Mouse (Mus musculus) cerebellum, adult 18-20 months (tissue): ENCODE data around the gene Kbtbd13.

ENCODE experiments used
- DNase-seq, 2 experiments: peaks; one replicate each; pipeline ENCODE4 v3.0.0; 2021

Kbtbd13 gene

GRCm38 (mm10) chr9:65392638-65393364 lies 1.3 kb upstream of the Kbtbd13 start:
- DNase-seq, result peak; percentile 51 to 55

DNA sequence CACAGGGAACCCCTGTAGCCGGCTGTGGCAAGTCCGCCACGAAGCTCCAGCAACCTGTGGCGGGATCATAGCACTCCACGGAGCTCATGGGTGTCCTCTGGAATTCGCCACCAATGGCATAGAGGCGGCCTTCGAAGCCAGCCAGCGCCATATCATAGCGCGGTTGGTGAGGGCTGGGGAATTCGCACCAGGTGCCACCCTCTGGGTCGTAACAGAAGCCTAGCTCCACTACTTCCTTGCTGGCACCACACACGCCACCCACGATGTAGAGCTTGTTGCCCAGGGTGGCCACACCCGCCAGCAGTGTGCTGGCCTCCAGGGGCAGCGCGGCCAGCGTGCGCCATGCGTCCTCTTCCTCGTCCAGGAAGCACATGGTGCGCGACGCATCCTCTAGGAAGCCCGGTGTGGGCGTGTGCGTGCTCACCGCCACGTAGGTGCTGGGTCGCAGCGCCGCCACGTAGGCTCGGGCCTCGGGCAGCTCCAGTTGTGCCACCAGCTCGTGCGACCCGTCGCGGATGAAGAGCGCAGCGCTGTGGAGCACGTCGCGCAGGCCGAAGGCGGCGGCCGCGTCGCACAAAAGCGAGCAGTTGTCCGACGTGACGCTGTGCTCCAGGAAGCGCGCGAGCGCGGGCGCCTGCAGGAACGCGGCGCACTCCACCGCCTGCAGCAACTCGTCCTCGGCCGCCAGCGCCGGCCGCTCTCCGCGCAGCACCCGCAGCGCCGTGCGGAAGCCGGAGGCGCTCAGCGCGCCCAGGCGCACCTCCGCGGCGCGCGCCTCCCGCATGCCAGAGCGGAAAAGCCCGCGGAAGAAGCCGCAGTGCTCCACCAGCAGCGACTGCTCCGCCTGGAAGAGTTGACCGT lies 470 bp downstream of the Kbtbd13 start:
- no peak for DNase-seq

GRCm38 (mm10) chr9:65386373-65387140 lies 4.9 kb downstream of the Kbtbd13 start:
- no peak for DNase-seq

GRCm38 (mm10) chr9:65384276-65384675 lies 7.2 kb downstream of the Kbtbd13 start:
- DNase-seq, result no peak

- DNase-seq, result no peak
These were observed 8.7 kb downstream of the Kbtbd13 start for GRCm38 (mm10) chr9:65382751-65383097.

DNA sequence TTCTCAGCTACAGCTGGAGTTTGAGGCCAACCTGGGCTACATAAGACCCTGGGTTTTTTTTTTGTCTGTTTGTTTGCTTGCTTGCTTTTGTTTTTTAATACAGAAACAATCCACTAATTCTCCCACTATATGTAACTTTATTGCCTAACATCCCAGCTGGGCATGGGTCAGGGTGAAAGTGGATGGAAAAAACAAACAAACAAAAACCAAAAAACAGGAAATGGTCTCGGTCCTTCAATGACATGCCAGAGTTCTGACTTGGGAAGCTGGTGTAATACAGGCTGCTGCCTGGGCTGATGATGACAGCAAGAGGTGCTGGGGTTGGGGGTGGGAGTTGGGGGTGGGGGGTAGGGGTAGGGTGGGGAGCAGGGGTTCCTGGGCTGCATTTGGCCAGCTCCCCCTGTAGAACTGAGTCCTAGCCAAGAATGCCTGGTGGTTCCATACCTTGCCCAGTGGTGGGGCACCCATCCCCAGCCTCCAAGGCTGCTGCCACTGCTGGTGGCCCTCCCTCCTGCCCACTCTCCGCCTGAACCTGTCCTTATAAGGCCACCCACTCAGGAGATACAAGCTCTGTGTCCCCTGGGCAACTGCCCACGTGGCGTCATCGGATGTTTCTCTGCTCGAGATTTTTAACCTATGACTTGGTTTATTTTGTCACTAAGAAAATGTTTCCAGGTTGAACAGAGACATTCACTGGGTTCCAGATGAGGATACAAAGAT lies 9.3 kb downstream of the Kbtbd13 start:
- DNase-seq, result no peak

- DNase-seq, result no peak
These were observed 10.3 kb downstream of the Kbtbd13 start for GRCm38 (mm10) chr9:65381017-65381590.

DNA sequence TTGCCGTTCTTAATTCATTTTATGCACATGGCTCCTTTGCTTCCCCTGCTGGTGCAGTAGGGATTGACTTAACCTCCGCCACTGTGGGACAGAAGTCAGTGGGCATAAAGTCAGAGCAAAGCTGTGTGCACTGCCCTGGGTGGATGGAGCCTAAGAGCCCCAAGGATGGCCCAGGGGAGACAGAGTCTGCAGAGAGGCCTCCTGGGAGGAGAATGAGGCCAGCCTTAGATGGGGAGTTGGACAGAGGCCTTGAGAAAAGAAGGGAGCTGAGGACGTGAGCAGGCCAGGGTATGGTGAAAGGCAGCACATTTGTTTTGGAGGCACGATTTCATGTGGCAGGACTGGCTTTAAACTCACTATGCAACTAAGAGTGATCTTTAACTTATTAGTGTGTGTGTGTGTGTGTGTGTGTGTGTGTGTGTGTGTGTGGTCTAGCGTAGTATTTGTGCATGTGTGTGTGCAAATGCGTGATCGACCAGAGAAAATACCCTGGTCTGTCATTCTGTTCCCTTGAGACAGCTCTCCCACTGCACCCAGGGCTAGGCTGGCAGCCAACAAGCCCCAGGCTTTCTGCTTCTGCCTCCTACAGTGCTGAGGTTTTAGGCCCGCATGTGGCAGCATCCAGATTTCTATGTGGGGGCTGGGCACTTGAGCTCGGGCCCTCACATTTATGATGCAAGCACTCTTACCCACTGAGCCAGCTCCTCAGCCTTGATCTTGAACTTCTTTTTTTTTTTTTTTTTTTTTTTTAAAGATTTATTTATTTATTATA lies 16.1 kb downstream of the Kbtbd13 start:
- no peak for DNase-seq

DNA sequence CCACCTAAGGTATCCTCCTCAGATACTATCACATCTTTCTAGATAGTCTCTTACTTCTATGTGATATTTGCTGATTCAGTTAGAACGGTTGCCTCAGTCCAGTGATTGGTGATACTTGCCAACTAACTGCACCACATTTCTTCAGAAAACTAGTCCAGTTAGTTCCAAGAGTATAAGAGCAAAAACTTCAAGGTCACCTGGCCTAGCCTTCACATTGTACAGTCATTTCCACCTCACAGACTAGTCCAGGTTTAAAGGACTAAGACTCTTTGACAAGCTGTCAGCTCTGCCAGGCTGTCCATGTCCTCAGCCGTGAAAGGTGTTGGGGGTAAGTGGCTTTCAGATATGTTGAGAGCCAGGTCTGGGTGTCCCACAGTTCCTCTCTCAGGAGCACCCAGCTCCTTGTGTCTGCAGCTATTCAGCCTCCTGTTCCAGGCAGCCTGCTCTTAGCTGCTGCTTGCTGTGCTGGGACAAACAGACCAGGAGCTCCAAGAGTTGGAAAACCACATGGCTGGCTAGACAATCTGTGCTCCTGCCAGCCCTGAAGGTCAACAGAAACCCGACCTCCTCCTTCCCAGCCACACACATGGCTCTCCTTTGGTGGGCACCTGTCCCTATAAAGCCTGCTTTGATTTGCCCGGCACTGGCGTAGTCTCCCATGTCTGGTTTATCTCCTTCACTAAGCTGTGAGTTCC lies 16.8 kb downstream of the Kbtbd13 start:
- no peak for DNase-seq

GRCm38 (mm10) chr9:65372449-65372848 lies 19.0 kb downstream of the Kbtbd13 start:
- peak in 1 of 2 experiments; percentile 26 for DNase-seq

DNA sequence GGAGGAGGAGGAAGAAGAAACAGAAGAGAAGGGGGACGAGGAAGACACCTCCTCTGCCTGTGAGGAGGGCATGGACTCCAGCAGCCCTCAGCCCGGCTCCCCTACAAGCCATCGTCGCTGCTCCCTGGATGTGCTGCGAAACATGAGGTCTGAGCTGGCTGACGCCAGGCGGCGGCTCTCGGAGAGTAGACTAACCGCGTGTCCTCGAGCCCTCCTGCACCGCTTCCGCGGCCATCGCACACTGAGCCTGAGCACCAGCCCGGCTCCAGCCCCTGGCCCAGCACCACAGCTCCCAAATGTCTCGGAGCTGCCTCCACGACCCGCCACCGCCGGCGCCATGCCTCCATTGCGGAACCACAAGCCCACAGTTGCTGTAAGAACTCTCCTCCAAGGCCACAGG lies 19.7 kb downstream of the Kbtbd13 start:
- DNase-seq, result no peak

- no peak for DNase-seq
These were observed 25.7 kb downstream of the Kbtbd13 start for GRCm38 (mm10) chr9:65365721-65366120.

- no peak for DNase-seq
These were observed 27.8 kb downstream of the Kbtbd13 start for GRCm38 (mm10) chr9:65363684-65364083.

- no peak for DNase-seq
These were observed 30.6 kb downstream of the Kbtbd13 start, which contains the start of gene Ubap1l for GRCm38 (mm10) chr9:65360641-65361448. Gene Ubap1l (plus strand): TSS chr9:65361041.

GRCm38 (mm10) chr9:65358956-65359480 lies 32.4 kb downstream of the Kbtbd13 start:
- no peak for DNase-seq

GRCm38 (mm10) chr9:65356971-65357370 lies 34.5 kb downstream of the Kbtbd13 start:
- no peak for DNase-seq

GRCm38 (mm10) chr9:65356561-65356960 lies 34.9 kb downstream of the Kbtbd13 start:
- DNase-seq, result no peak

- DNase-seq, result no peak
These were observed 38.2 kb downstream of the Kbtbd13 start for GRCm38 (mm10) chr9:65353251-65353650.

DNA sequence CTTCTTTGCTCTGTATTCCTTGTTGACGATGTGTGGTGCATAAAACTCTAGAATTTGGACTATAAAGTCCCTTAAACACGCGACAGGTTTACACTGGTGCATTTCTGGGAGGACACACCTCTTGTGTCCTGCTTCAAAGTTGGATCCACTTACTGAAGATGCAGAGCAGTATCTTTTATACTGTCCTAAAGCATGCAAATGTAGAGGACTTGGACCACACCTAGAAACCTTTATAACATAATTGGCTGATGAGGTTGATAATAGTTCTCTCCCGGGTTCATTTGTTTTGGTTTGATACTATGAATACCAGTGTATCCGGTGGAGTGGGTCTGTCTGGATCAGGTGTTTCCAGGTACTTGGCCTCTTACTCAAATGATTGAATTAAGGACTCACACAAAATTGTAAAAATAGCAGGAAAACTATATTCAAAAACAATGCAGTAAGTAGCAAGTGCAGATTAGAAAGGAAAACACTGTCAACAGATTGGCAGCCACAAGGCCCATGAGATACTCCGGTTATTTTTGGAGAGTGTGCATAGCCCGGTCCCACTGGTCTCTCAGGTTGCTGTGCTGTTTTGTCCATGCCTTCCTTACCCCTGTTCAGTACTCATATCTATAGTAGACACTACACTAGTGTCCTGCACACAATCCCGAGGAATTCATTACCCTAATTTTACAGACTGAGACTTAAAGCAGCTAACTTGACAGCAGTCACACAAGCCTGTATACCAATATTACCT lies 44.2 kb downstream of the Kbtbd13 start:
- DNase-seq, result no peak
